Mouse (Mus musculus) bone marrow macrophage, adult 2 months (primary cell): ENCODE data around the gene Fez2. TPM values are rescaled to one million over a fixed set of nuclear protein-coding genes. Genes with fewer than 3 reads are reported as not detected.

Experiments
- H3K27ac ChIP-seq: 2 replicates; pipeline ENCODE4 v1.5.1; 2012; ENCODE audit warnings: low read depth, low read length; ENCODE audit not compliant: insufficient read depth
- H3K4me1 ChIP-seq: 2 replicates; pipeline ENCODE4 v1.6.1; 2012; ENCODE audit warnings: low read length; ENCODE audit not compliant: control insufficient read depth, insufficient read depth
- H3K4me3 ChIP-seq: 2 replicates; pipeline ENCODE4 v1.5.1; 2012; ENCODE audit warnings: mild to moderate bottlenecking, low read length, moderate library complexity; ENCODE audit not compliant: insufficient read depth
- CTCF ChIP-seq: IDR thresholded peaks from 2 replicates; pipeline ENCODE4 v1.5.1; 2012; ENCODE audit warnings: low read depth, mild to moderate bottlenecking, low read length, moderate library complexity
- POLR2A ChIP-seq: IDR thresholded peaks from 2 replicates; pipeline ENCODE4 v1.6.1; 2012; ENCODE audit warnings: mild to moderate bottlenecking, low read depth, low read length, borderline replicate concordance
- polyA plus RNA-seq: library from polyadenylated mRNA; stranded (reverse); fragments of >200 nt; gene quantifications from 2 replicates; pipeline ENCODE4 v1.2.4, GENCODE M21; 2012; ENCODE audit not compliant: missing spikeins, insufficient read depth, insufficient read length

Fez2 gene
- polyA plus RNA-seq, 1 experiment = 49.2 TPM

DNA sequence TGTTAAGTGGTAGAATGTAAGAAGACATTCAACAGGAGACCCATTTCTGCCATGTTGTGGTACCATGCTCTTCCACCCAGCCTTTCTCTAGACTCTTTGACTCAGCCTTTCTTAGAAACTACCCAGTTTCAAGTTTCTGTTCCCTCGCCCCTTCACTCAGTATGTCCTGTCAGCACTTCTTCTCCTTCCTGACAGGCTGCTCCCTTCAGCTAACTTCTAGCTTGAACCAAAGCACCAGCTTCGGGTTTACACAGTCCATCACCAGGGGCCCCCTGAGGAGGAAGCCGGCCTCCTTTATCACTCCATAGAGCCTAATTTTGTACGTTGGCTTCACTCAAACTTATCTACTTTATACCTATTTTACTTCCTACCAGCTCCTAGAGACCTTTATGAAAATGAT lies 1.3 kb upstream of the Fez2 start:
- H3K4me1 ChIP-seq = peaks cover 11% of the 10 kb centered on the region

DNA sequence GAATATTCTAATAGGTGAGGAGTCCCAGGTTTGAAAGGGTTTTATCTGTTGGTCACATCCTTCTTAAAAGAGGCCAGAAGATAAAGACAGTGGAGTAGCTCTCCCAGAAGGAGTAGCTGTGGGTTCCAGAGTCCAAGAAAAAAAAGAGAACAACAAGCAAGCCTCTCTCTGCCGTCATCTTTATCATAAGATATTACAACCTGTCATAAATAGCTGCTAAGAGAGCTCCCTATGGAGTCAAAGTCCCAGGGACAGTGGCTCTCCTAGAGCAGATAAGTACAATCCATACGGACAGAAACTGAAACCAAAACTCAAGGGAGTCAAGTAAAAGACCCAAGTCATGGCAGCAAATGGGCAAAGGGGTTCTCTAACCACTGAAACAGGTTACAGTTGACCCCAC lies 2.7 kb downstream of the Fez2 start:
- Histone ChIP-seq H3K27ac (no peak overlapping the region), H3K4me3 (no peak overlapping the region)

More for the DNA sequence above, 1.3 kb upstream of the Fez2 start:
- H3K27ac ChIP-seq = peak overlapping the region; percentile 50
- H3K4me3 ChIP-seq = no peak overlapping the region
- TF ChIP-seq POLR2A = no peak
- no peak for TF ChIP-seq CTCF

DNA sequence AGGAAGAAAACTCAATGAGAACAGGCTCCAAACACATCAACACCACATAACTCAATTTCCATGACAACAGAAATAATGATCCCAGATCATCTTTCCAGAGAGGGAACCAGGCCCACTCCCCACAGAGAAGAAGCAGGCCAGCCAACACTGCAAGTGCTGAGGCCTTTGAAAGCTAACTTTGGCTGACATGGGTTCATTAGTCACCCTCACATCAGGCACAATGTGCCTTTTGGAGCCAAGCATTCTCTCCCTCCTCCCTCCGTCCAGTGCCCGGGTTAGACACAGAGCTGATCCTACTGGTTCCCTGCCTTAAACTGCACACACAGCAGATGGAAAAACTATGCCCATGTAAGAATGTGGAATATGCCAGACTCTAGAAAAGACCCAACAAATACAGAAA lies 8.1 kb downstream of the Fez2 start:
- TF ChIP-seq POLR2A (no peak), CTCF (no peak)
- no peak overlapping the region for H3K4me3 ChIP-seq
- H3K4me1 ChIP-seq = peaks cover 16% of the 10 kb centered on the region
- no peak overlapping the region for H3K27ac ChIP-seq

More for the DNA sequence above, 2.7 kb downstream of the Fez2 start:
- TF ChIP-seq POLR2A (no peak), CTCF (no peak)
- H3K4me1 ChIP-seq = peaks cover 20% of the 10 kb centered on the region

DNA sequence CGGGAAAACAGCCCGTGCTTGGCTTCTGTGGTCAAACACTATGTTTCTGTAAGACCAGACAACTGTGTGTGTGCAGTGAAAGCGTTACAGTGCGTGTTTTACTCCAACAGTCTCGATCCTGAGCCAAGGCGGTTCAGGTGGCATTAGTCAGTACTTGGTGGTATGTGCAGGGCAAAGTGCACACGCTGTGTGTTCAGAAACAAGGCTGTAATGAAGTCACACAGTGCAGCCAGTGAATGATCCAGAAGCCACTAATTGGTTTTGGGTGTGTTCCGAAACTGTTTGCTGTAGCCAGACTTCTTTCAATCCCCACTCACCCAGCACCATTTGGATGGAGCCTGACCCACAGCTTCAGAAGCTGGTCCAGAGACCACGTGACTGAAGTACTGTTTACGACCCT lies 9.6 kb downstream of the Fez2 start:
- no peak for TF ChIP-seq CTCF
- no peak for TF ChIP-seq POLR2A
- Histone ChIP-seq H3K4me1 (peaks cover 16% of the 10 kb centered on the region), H3K27ac (no peak overlapping the region), H3K4me3 (no peak overlapping the region)

DNA sequence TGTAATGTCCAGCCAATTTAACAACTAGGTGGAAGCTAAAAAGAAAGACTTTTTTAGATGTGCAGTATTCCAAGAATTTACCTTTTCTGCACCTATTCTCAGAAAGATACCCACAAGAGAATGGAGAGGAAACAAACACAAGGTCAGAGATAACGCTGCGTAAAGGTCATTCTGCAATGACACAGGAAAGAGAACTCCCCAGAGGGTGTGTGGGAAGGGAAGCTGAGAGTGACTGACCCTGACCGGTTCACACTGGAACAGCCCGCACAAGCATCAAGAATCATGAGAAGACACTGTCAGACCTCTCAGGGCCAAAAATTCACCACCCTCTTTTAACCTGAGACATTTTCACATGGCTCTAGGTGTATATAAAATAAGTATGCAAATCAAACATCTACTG lies 10.4 kb downstream of the Fez2 start:
- H3K4me1 ChIP-seq = peaks cover 16% of the 10 kb centered on the region
- H3K27ac ChIP-seq = no peak overlapping the region

DNA sequence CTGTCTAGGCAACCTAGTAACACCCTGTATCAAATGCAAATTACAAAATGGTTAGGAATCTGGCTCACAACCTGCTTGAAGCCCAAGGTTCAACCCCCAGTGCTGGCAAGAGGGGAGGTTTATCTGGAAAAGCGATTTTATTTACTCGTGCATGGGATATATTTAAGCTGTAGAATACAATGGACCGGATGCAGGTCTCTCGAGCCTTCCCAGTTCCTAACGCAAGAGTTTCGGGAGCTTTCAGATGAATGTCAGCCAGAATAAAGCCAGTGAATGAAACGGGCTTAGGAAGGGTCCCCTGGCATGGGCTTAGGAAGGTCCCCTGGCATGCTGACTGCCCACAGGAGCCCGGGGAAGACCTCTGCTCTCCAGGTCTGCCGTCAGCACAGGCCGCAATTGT lies 11.1 kb downstream of the Fez2 start:
- H3K4me3 ChIP-seq = no peak overlapping the region
- no peak for TF ChIP-seq CTCF
- TF ChIP-seq POLR2A = no peak

More for the DNA sequence above, 10.4 kb downstream of the Fez2 start:
- no peak for TF ChIP-seq CTCF
- no peak for TF ChIP-seq POLR2A
- no peak overlapping the region for H3K4me3 ChIP-seq

DNA sequence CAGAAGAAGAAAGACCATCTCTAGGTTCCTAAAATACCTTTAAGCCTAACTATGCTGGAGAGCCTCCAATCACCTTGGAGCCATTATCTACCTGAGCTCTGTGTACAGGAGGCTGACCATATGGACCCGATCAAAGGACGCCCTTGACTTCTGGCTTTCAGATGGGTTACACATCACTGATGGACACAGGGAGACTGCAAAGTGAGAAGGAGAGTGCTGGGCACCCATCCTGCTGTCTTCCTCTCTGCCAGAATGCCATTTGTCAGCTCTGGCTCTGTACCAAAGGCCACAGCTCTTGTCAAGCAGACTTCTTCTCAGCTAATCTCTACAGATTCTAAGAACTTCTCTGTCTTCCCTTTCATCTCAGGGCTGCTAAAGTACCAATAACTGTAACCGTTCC lies 12.6 kb downstream of the Fez2 start:
- no peak overlapping the region for H3K27ac ChIP-seq
- peaks cover 21% of the 10 kb centered on the region for H3K4me1 ChIP-seq
- no peak for TF ChIP-seq CTCF
- no peak for TF ChIP-seq POLR2A
- H3K4me3 ChIP-seq = no peak overlapping the region

More for the DNA sequence above, 11.1 kb downstream of the Fez2 start:
- no peak overlapping the region for H3K27ac ChIP-seq
- H3K4me1 ChIP-seq = peaks cover 16% of the 10 kb centered on the region

DNA sequence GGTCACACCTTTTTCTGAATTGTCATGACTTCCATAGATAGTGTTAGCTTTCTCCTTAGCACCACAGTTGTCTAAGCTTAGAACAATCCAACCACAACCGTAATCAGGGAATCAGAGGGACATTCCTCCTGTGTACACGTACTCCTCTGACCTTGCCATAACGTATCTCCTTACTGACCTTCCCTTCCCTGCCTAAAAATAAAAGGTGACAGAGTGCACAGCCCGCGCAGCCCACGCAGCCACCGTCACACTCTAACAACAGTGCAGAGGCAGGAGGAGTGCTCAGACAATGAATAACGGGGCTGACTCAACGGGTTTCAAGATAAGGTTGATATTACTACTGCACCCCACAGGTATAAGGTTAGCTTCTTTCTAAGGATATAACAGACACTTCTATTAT lies 14.1 kb downstream of the Fez2 start:
- Histone ChIP-seq H3K27ac (no peak overlapping the region), H3K4me3 (no peak overlapping the region), H3K4me1 (peaks cover 20% of the 10 kb centered on the region)
- TF ChIP-seq POLR2A (no peak), CTCF (no peak)

DNA sequence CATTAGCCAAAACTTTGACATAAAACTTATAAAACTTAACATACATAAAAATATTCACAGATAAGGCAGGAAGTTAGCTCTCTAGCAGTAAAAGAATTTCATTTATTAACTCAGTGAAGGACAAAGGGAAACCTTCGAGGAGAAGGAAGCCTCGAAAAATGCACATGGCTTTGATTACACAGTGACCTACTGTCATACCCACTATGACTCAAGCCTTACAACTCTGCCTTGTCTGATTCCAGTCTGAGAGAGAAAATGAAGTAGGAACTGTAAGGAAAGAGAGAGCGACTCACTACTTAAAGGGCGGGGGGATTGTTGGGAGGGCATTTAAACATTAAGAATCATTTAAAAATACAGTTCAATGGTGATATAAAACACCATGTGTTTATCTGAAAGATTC lies 14.7 kb downstream of the Fez2 start:
- no peak overlapping the region for H3K27ac ChIP-seq
- no peak for TF ChIP-seq POLR2A
- no peak for TF ChIP-seq CTCF
- H3K4me3 ChIP-seq = no peak overlapping the region
- peaks cover 20% of the 10 kb centered on the region for H3K4me1 ChIP-seq

DNA sequence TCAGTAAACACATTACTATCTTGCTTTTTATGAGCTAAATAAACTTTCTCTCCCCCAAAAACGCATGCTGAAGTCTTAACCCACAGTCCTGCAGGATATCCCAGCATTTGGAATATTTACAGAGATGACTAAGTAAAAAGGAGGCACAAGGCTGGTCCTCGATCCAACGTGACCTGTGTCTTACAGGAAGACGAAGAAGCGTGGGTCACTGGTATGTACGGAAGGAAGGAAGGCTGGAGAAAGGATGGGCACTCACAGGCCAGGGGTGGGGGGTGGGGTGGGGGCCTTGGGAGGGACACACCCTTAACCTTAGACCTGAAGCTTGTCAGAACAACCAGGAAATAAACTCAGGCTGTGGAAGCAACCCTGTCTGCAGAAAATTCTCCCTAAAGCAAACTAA lies 15.8 kb downstream of the Fez2 start:
- no peak overlapping the region for H3K27ac ChIP-seq
- H3K4me3 ChIP-seq = no peak overlapping the region
- peaks cover 18% of the 10 kb centered on the region for H3K4me1 ChIP-seq
- TF ChIP-seq POLR2A (no peak), CTCF (no peak)

DNA sequence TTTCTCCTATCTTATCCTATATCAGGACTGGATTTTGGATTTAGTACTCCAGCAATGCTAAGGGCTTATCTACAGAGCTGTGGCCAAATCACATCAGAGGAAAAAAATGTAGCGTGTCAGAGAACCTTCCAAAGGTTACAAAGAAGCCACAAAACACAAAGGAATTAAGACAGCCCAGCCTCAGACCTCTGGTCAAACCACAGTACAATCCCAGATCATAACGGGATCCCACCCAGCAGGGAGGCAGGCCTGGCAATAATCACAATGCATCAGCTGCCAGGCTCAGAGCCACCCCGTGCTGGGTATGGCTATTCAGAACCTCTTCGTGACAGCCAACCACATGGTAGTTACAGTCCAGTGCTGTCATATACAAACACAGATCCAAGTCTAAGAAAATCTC lies 16.2 kb downstream of the Fez2 start:
- Histone ChIP-seq H3K4me3 (no peak overlapping the region), H3K27ac (no peak overlapping the region), H3K4me1 (peaks cover 18% of the 10 kb centered on the region)
- no peak for TF ChIP-seq POLR2A
- TF ChIP-seq CTCF = no peak
